Mouse (Mus musculus) embryonic facial prominence, embryonic 14.5 days (tissue): ENCODE data around the gene Kif5c. TPM values are rescaled to one million over a fixed set of nuclear protein-coding genes. Genes with fewer than 3 reads are reported as not detected.

Experiments used
- ATAC-seq: fragments of 200-750 bp; cut with Nextera tagmentation; 2 replicates; pipeline ENCODE4 v1.8.0; 2017; ENCODE audit warnings: low read depth, moderate number of reproducible peaks, moderate TSS enrichment
- DNase-seq: peaks from one replicate; pipeline ENCODE4 v3.0.0-alpha.2; 2015; ENCODE audit warnings: low spot score
- H3K27ac ChIP-seq: fragments of 300-500 bp; sonication (generic); replicated peaks from 2 replicates; pipeline ENCODE4 v1.5.1; 2014; ENCODE audit warnings: low read depth, mild to moderate bottlenecking, low read length, moderate library complexity
- H3K27me3 ChIP-seq: fragments of 300-500 bp; sonication (generic); replicated peaks from 2 replicates; pipeline ENCODE4 v1.6.1; 2014; ENCODE audit warnings: low read length; ENCODE audit not compliant: control insufficient read depth, insufficient read depth
- H3K36me3 ChIP-seq: fragments of 300-500 bp; sonication (generic); 2 replicates; pipeline ENCODE4 v1.6.1; 2014; ENCODE audit warnings: low read length, mixed read lengths; ENCODE audit not compliant: control insufficient read depth, insufficient read depth
- H3K4me1 ChIP-seq: fragments of 300-500 bp; sonication (generic); 2 replicates; pipeline ENCODE4 v1.6.1; 2014; ENCODE audit warnings: antibody characterized with exemption, low read length; ENCODE audit not compliant: control insufficient read depth, insufficient read depth
- H3K4me2 ChIP-seq: fragments of 300-500 bp; sonication (generic); 2 replicates; pipeline ENCODE4 v1.6.1; 2014; ENCODE audit warnings: low read depth, mild to moderate bottlenecking, low read length, moderate library complexity, mixed read lengths
- H3K4me3 ChIP-seq: fragments of 300-500 bp; sonication (generic); 2 replicates; pipeline ENCODE4 v1.5.1; 2014; ENCODE audit warnings: low read depth, mild to moderate bottlenecking, low read length
- H3K9ac ChIP-seq: fragments of 300-500 bp; sonication (generic); 2 replicates; pipeline ENCODE4 v1.6.1; 2014; ENCODE audit warnings: low read depth, mild to moderate bottlenecking, low read length, moderate library complexity, mixed read lengths
- H3K9me3 ChIP-seq: fragments of 300-500 bp; sonication (generic); 2 replicates; pipeline ENCODE4 v1.6.1; 2016; ENCODE audit warnings: low read length; ENCODE audit not compliant: control insufficient read depth
- WGBS: fragments of 180-500 bp; shearing (Covaris S2); extraction: QIAGEN DNeasy Blood & Tissue Kit; methylation state at CpG from one replicate; pipeline ENCODE4 v1.1.7; 2014; 5-methylcytosine and 5-hydroxymethylcytosine counted together
- polyA plus RNA-seq: library from polyadenylated mRNA; unstranded; fragments of >200 nt; fragmentation: Nextera tagmentation; extraction: Ambion mirVana; gene quantifications from 2 replicates; pipeline ENCODE4 v1.2.1, GENCODE M21; 2014

Gene Kif5c
- polyA plus RNA-seq, 1 experiment from 2014 or later = 12.1 TPM

- no peak overlapping the region for H3K27ac ChIP-seq
- ATAC-seq = no peak
- no peaks in the 10 kb centered on the region for H3K9me3 ChIP-seq
- H3K27me3 ChIP-seq = no peaks in the 10 kb centered on the region
- H3K4me2 ChIP-seq = no peak overlapping the region
- H3K36me3 ChIP-seq = no peaks in the 10 kb centered on the region
- no peaks in the 10 kb centered on the region for H3K4me1 ChIP-seq
- 76% methylated on average over 1 of the region's 1 CpGs for WGBS
- no peak for DNase-seq
- no peak overlapping the region for H3K4me3 ChIP-seq
- H3K9ac ChIP-seq = no peak overlapping the region
These were observed 32.6 kb downstream of the Kif5c start for GRCm38 (mm10) chr2:49651737-49652136.

- no peaks in the 10 kb centered on the region for H3K9me3 ChIP-seq
- no peaks in the 10 kb centered on the region for H3K36me3 ChIP-seq
- no peaks in the 10 kb centered on the region for H3K27me3 ChIP-seq
- ATAC-seq = no peak
- no peak overlapping the region for H3K4me3 ChIP-seq
- no peak for DNase-seq
- H3K4me1 ChIP-seq = no peaks in the 10 kb centered on the region; the same call in 1 of the 2 replicates
- no peak overlapping the region for H3K4me2 ChIP-seq
- WGBS = 88% methylated on average over 10 of the region's 10 CpGs
- H3K9ac ChIP-seq = no peak overlapping the region
- no peak overlapping the region for H3K27ac ChIP-seq
These were observed 35.5 kb downstream of the Kif5c start for GRCm38 (mm10) chr2:49654606-49655005.

GRCm38 (mm10) chr2:49655195-49655873 is 36.2 kb downstream of the Kif5c start:
- H3K4me1 ChIP-seq = no peaks in the 10 kb centered on the region; the same call in 1 of the 2 replicates
- no peaks in the 10 kb centered on the region for H3K9me3 ChIP-seq
- ATAC-seq (no peak), DNase-seq (no peak)
- H3K4me2 ChIP-seq = no peak overlapping the region
- H3K4me3 ChIP-seq = no peak overlapping the region
- H3K27ac ChIP-seq = no peak overlapping the region
- H3K9ac ChIP-seq = no peak overlapping the region
- H3K36me3 ChIP-seq = no peaks in the 10 kb centered on the region
- no peaks in the 10 kb centered on the region for H3K27me3 ChIP-seq
- WGBS = 69% methylated on average over 11 of the region's 11 CpGs

- H3K27me3 ChIP-seq = no peaks in the 10 kb centered on the region
- no peaks in the 10 kb centered on the region; the same call in 1 of the 2 replicates for H3K4me1 ChIP-seq
These were observed 36.7 kb downstream of the Kif5c start for GRCm38 (mm10) chr2:49655874-49656195.

GRCm38 (mm10) chr2:49656988-49657387 is 37.9 kb downstream of the Kif5c start:
- Histone ChIP-seq H3K4me3 (no peak overlapping the region), H3K36me3 (no peaks in the 10 kb centered on the region), H3K27ac (no peak overlapping the region), H3K4me2 (no peak overlapping the region), H3K9ac (no peak overlapping the region), H3K27me3 (no peaks in the 10 kb centered on the region), H3K4me1 (peaks cover 2% of the 10 kb centered on the region; the same call in 1 of the 2 replicates), H3K9me3 (no peaks in the 10 kb centered on the region)
- DNase-seq (no peak), ATAC-seq (no peak)
- WGBS = 75% methylated on average over 2 of the region's 2 CpGs

More at GRCm38 (mm10) chr2:49655874-49656195, 36.7 kb downstream of the Kif5c start:
- Histone ChIP-seq H3K9ac (no peak overlapping the region), H3K4me2 (no peak overlapping the region), H3K9me3 (no peaks in the 10 kb centered on the region), H3K36me3 (no peaks in the 10 kb centered on the region), H3K27ac (no peak overlapping the region), H3K4me3 (no peak overlapping the region)
- DNase-seq = no peak
- 89% methylated on average over 3 of the region's 3 CpGs for WGBS
- ATAC-seq = no peak

GRCm38 (mm10) chr2:49657666-49658065 is 38.6 kb downstream of the Kif5c start:
- Histone ChIP-seq H3K27ac (no peak overlapping the region), H3K4me1 (peaks cover 2% of the 10 kb centered on the region; the same call in 1 of the 2 replicates), H3K4me2 (no peak overlapping the region), H3K27me3 (no peaks in the 10 kb centered on the region), H3K36me3 (no peaks in the 10 kb centered on the region), H3K9ac (no peak overlapping the region), H3K4me3 (no peak overlapping the region), H3K9me3 (no peaks in the 10 kb centered on the region)
- WGBS = 87% methylated on average over 3 of the region's 3 CpGs
- no peak for ATAC-seq
- DNase-seq = no peak

- Histone ChIP-seq H3K4me1 (peaks cover 2% of the 10 kb centered on the region; the same call in 1 of the 2 replicates), H3K36me3 (no peaks in the 10 kb centered on the region), H3K4me3 (no peak overlapping the region), H3K27me3 (no peaks in the 10 kb centered on the region), H3K9me3 (no peaks in the 10 kb centered on the region), H3K9ac (no peak overlapping the region), H3K4me2 (no peak overlapping the region), H3K27ac (no peak overlapping the region)
- 84% methylated on average over 4 of the region's 4 CpGs for WGBS
- DNase-seq = no peak
- ATAC-seq = no peak
These were observed 39.9 kb downstream of the Kif5c start for GRCm38 (mm10) chr2:49658988-49659387.

GRCm38 (mm10) chr2:49659964-49660363 is 40.9 kb downstream of the Kif5c start:
- WGBS = 37% methylated on average over 8 of the region's 8 CpGs
- peaks cover 2% of the 10 kb centered on the region; the same call in 1 of the 2 replicates for H3K4me1 ChIP-seq
- H3K27ac ChIP-seq = no peak overlapping the region
- H3K27me3 ChIP-seq = no peaks in the 10 kb centered on the region
- no peak overlapping the region for H3K4me2 ChIP-seq
- no peaks in the 10 kb centered on the region for H3K9me3 ChIP-seq
- no peak for DNase-seq
- H3K9ac ChIP-seq = no peak overlapping the region
- H3K4me3 ChIP-seq = no peak overlapping the region
- no peak for ATAC-seq
- H3K36me3 ChIP-seq = no peaks in the 10 kb centered on the region

GRCm38 (mm10) chr2:49660375-49660923 is 41.4 kb downstream of the Kif5c start:
- Histone ChIP-seq H3K4me2 (no peak overlapping the region), H3K36me3 (no peaks in the 10 kb centered on the region), H3K4me3 (no peak overlapping the region), H3K9me3 (no peaks in the 10 kb centered on the region), H3K27ac (no peak overlapping the region), H3K27me3 (no peaks in the 10 kb centered on the region), H3K9ac (no peak overlapping the region), H3K4me1 (peaks cover 2% of the 10 kb centered on the region; the same call in 1 of the 2 replicates)
- DNase-seq = no peak
- ATAC-seq = no peak
- WGBS = 77% methylated on average over 12 of the region's 12 CpGs
